Mouse (Mus musculus) myocyte (in vitro differentiated cells): Measurements from ENCODE around the gene Zc3h15.

Experiments used
- MAX ChIP-seq: IDR thresholded peaks from one replicate; pipeline ENCODE4 v1.6.1; 2011; ENCODE audit warnings: low read depth, mild to moderate bottlenecking, control low read depth
- POLR2A ChIP-seq: IDR thresholded peaks from one replicate; pipeline ENCODE4 v1.6.1; 2011; ENCODE audit warnings: low read depth, mild to moderate bottlenecking, control low read depth, moderate library complexity; ENCODE audit not compliant: insufficient read length
- POLR2AphosphoS2 ChIP-seq: IDR thresholded peaks from one replicate; pipeline ENCODE4 v1.6.1; 2011; ENCODE audit warnings: low read depth, control low read depth; ENCODE audit not compliant: insufficient read length
- TCF12 ChIP-seq: IDR thresholded peaks from one replicate; pipeline ENCODE4 v1.6.1; 2011; ENCODE audit warnings: mild to moderate bottlenecking, control low read depth; ENCODE audit not compliant: poor library complexity, insufficient read depth, severe bottlenecking

DNA sequence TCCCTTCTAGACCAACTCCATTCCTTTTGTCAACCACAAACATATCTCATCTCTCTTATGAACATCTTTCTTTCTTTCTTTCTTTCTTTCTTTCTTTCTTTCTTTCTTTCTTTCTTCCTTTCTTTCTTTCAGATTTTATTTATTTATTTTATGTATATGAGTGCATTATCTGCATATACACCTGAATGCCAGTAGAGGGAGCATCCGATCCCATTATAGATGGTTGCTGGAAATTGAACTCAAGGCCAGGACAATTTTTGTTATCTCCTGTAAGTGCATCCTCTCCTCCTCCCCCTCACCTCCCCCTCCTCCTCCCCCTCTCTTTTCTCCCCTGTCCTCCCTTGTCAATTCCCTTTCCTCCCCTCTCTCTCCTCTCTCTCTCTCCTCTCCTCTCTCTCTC, 54.2 kb downstream of the Zc3h15 start:
- TF ChIP-seq POLR2A (no peak), POLR2AphosphoS2 (no peak), TCF12 (no peak), MAX (no peak)
